Mouse (Mus musculus) mesoderm, embryonic 11.5 days (tissue): ENCODE measurements around the gene Nradd.

Experiments used
- DNase-seq: peaks from one replicate; pipeline ENCODE4 v3.0.0-alpha.2; 2012; ENCODE audit warnings: low read depth, low spot score

The Nradd gene

DNA sequence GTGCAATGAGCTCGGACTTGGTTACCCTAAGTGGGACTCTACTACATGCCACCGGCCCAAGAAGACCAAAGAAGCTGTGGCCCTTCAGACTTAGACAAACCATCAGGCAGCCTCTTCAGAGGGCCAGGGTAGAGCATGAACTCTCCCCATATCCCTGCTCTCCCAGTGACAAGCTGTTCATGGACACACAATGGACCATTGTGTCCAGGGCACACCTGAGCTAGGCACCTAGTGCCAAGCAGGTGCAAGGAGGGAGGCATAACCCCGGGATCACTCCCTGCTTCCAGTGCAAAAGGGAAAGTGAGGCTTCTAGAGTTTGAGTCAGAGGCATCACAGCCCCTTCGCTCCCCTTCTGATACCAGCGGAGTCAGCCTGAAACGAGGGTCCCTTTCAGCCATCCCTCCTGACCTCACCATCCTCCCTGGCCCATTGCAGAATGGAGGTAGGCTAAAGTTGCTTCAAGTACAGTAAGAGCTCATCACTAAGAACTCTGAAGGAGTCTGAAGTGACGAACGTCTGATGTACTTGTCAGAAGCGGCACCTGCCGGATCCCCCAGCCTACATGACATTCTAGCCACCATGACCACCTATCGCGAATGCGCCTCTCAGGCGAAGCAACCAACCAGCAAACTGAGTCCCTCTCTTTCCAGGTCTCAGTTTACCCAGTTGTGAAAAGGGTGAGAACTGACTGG is 28.9 kb upstream of the Nradd start:
- no peak for DNase-seq

- no peak for DNase-seq
Observed at GRCm38 (mm10) chr9:110651931-110652722, 27.9 kb upstream of the Nradd start.

- DNase-seq = peak; percentile 42
Observed at GRCm38 (mm10) chr9:110649775-110650174, 25.5 kb upstream of the Nradd start.

DNA sequence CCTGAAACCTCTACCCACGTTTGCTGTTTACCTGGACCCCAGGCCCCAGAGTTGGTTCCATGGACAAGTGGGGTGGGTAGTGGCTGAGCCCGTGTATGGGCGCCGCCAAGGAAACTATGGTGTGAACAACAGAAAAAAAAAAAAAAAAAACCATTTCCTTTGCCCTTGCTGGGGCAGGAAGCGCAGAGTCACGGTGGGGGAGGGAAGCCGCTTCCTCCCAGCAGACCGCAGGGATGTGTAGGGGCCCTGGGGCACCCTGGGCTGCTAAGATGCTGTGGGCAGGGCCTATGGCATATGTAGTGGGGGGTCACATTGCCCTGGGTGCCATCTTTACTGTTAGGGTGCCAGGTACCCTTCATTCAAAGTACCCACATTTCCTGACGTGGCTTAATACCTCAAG is 21.0 kb upstream of the Nradd start:
- DNase-seq = no peak

- DNase-seq = no peak
Observed at GRCm38 (mm10) chr9:110644295-110644694, 20.0 kb upstream of the Nradd start.

GRCm38 (mm10) chr9:110643787-110644186 is 19.5 kb upstream of the Nradd start:
- DNase-seq = no peak

DNA sequence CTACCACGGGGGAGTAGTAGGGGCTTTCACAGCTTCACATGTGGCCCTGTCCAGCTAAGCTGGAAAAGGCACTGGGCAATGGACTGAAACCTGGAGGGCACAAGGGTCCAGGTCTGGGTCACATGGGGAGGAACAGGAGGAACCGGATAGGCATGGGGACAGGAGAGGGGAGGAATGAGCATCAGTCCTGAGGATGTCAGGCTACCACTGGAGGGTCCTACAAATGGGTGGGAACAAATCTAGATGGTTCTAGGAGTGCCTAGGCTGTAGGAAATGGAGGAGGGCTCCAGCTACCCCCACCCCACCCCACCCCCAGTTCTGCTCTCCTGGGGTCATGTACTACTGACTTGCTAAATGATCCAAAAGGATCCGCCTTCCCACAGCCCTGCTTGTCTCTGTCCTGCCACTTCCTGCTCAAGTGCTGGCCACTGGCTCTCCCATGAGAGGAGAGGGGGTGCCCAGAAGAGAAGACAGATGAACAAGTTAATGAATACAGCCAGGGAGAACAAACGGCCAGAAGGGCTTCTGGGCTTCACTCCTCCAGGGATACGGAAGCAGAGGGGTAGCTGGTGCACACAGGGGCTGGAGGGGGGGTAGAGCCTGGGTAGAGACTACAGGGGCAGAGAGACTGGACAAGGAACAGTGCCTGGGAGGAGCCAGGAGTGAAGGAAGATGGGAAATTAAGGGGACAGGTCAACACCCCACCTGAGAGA is 18.7 kb upstream of the Nradd start:
- DNase-seq = no peak

DNA sequence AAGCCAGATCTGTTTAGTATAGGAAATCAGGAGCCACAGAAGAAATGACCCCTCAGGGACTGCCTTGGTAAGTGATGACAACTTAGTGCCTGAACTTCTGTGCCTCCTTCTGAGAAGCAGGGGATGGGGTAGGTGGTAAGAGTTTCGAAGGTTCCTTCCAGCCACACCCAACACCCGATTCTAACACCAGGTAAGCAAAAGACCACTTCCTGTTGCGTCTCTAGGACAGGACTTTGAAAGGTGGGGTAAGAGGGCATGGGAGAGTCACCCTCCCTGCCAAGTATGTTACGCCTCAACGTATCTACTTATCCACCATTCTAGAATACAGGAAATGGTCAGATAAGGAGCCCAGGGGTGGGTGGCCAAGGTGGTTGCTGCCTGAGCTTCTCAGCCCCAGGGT is 16.8 kb upstream of the Nradd start:
- DNase-seq = no peak

- no peak for DNase-seq
Observed at GRCm38 (mm10) chr9:110638611-110639021, 14.4 kb upstream of the Nradd start.

GRCm38 (mm10) chr9:110635225-110635624 is 11.0 kb upstream of the Nradd start:
- peak; percentile 87 for DNase-seq

- DNase-seq = no peak
Observed at GRCm38 (mm10) chr9:110633882-110634281, 9.6 kb upstream of the Nradd start.

GRCm38 (mm10) chr9:110632671-110633070 is 8.4 kb upstream of the Nradd start:
- DNase-seq = no peak

DNA sequence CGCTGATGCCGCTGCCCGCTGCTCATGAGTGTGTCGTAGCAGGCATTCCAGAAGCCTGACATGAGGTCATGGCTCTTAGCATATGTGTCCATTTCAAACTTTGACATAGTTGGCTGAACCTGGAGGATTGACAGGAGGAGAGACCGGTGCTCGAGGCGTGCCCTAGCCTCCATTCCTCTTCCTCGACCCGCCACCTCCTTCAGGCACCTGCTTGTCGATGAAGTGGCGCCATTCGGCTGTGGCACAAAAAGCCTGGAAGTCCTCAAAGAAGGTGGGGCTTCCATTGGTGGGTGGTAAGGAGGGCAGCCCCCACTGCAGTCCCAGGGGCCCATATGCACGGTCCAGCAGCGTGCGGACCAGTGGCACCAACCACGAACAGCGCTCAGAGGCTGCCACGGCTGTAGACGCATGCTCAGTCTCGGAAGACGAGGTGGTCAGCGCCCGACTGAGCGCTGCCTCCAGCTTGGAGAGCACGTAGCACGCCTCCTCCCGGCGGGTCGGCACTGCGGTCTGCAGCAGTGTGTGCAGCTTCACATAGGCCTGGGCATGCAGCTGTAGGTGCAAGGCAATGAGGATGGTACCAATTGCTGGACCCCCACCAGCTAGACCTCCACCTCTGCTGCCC is 7.5 kb upstream of the Nradd start:
- peak; percentile 50 for DNase-seq

GRCm38 (mm10) chr9:110631191-110631590 is 6.9 kb upstream of the Nradd start:
- DNase-seq = peak; percentile 87

DNA sequence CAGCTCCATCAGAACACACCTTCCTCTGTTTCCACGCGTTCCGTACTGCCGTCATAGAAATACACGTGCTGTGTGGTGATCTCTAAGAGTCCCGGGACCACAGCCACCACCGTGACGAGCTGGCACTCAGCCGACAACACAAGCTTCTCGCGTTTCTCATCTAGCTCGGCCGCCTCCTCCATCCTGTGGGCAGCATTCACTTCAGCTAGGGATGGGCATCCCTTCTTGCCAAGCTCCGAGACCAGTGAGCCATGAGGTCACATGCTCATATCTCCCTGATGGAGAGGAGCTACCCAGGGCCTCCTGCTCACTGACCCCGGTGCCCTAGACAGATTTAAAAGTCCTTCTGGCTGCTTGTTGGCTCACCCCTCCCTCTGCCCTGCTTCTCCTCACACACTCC is 5.9 kb upstream of the Nradd start:
- no peak for DNase-seq

- no peak for DNase-seq
Observed at GRCm38 (mm10) chr9:110625350-110625908, 1.2 kb upstream of the Nradd start.

DNA sequence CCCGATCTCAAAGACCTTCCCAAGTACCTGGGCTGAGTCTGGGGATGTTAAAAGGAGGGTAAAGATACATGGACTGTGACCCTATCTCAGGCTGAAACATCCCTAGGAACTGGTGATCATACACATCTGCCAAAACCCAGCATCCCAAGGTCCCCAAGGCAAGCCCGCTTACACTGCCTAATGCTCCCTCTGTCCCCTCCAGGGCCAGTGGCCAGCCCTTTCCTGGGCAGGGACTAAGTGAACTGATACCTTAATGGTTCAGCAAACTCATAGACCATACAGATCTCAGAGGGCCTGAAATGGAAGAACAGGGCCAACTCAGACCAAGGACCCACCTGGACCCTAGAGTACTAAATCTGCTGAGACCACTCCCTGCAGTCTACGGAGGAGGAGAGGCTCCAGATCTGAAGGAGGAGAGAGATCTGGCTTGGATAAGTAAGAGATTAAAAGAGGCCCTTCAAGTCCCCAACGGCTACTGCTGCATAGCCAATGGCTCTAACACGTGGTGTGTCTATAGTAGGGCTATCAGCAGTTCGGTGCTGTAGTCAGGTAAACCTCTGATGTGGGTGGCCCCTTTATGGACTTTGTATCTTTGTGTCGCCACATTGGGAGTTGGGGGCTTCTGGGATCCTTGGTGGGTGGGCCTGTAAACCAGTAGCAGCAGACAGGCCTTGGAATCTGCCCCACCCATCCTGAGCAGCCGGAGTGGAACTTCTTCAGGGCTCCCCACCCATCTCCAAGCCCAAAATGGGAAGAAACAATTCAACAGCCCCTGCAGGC is 646 bp downstream of the Nradd start:
- no peak for DNase-seq

DNA sequence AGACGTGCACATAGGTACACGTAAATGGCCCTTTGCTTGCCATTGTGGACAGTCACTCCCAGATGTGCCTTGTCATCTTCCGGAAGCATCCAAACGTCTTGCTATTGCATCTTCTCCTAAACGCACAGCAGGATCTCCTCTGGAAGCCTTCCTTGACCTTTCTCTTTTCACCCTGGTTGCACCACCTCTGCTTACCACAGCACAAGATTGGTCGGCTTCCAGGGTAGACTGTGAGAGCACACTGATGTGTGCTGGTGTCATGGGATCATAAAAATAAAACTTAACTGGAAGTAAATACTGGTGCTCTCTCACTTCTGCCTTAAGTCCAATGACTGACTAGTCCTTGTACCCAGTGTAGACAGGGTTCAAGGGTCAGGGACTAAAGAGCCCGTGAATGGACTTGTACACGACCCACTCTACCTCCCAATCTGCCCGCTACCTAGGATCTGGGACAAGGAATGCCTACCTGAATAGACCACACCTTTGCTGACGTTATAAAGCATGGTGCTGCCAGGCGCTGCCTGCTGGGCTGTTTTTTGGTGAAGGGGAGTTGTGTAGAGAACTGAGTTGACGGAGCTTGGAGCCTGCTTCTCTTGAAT is 1.5 kb downstream of the Nradd start:
- no peak for DNase-seq

GRCm38 (mm10) chr9:110620685-110621084 is 3.6 kb downstream of the Nradd start:
- DNase-seq = no peak

- DNase-seq = no peak
Observed at GRCm38 (mm10) chr9:110620180-110620579, 4.1 kb downstream of the Nradd start.

GRCm38 (mm10) chr9:110617081-110617480 is 7.2 kb downstream of the Nradd start:
- DNase-seq = no peak
